Mouse (Mus musculus) intestine, postnatal 0 days (tissue): ENCODE data around the gene Rhpn2. TPM values are rescaled to one million over a fixed set of nuclear protein-coding genes. Genes with fewer than 3 reads are reported as not detected.

Experiments
- ATAC-seq: fragments of 200-750 bp; cut with Nextera tagmentation; 2 replicates; pipeline ENCODE4 v1.8.0; 2017; ENCODE audit warnings: mild to moderate bottlenecking, moderate TSS enrichment, moderate library complexity
- H3K27ac ChIP-seq: fragments of 300-500 bp; sonication (generic); 2 replicates; pipeline ENCODE4 v1.5.1; 2014; ENCODE audit warnings: mild to moderate bottlenecking, low read depth, low read length, moderate library complexity
- H3K27me3 ChIP-seq: fragments of 300-500 bp; sonication (generic); replicated peaks from 2 replicates; pipeline ENCODE4 v1.6.1; 2014; ENCODE audit warnings: low read length, mixed read lengths; ENCODE audit not compliant: control insufficient read depth, insufficient read depth
- H3K36me3 ChIP-seq: fragments of 300-500 bp; sonication (generic); 2 replicates; pipeline ENCODE4 v1.6.1; 2014; ENCODE audit warnings: mild to moderate bottlenecking, moderate library complexity; ENCODE audit not compliant: control insufficient read depth, insufficient read depth
- H3K4me1 ChIP-seq: fragments of 300-500 bp; sonication (generic); replicated peaks from 2 replicates; pipeline ENCODE4 v1.6.1; 2014; ENCODE audit warnings: antibody characterized with exemption, low read length, mixed read lengths; ENCODE audit not compliant: control insufficient read depth, insufficient read depth
- H3K4me2 ChIP-seq: fragments of 300-500 bp; sonication (generic); replicated peaks from 2 replicates; pipeline ENCODE4 v1.6.1; 2014; ENCODE audit warnings: low read depth, mild to moderate bottlenecking, moderate library complexity
- H3K4me3 ChIP-seq: fragments of 300-500 bp; sonication (generic); 2 replicates; pipeline ENCODE4 v1.5.1; 2014; ENCODE audit warnings: low read depth, low read length
- H3K9ac ChIP-seq: fragments of 300-500 bp; sonication (generic); 2 replicates; pipeline ENCODE4 v1.6.1; 2014; ENCODE audit warnings: mild to moderate bottlenecking, low read depth, low read length
- H3K9me3 ChIP-seq: fragments of 300-500 bp; sonication (generic); 2 replicates; pipeline ENCODE4 v1.6.1; 2016; ENCODE audit warnings: mixed run types; ENCODE audit not compliant: control insufficient read depth
- CTCF ChIP-seq: sonication (generic); IDR thresholded peaks from 2 replicates; pipeline ENCODE4 v1.5.1; 2016; ENCODE audit warnings: low read depth, mild to moderate bottlenecking, control low read depth, antibody characterized with exemption, moderate library complexity
- WGBS: fragments of 180-500 bp; shearing (Covaris S2); extraction: QIAGEN DNeasy Blood & Tissue Kit; methylation state at CpG from one replicate; pipeline ENCODE4 v1.1.7; 2014; 5-methylcytosine and 5-hydroxymethylcytosine counted together
- polyA plus RNA-seq: library from polyadenylated mRNA; unstranded; fragments of >200 nt; fragmentation: Nextera tagmentation; extraction: Ambion mirVana; gene quantifications from 2 replicates; pipeline ENCODE4 v1.2.1, GENCODE M21; 2015

Gene Rhpn2
- 63.3 and 75.0 TPM in 2 replicates for polyA plus RNA-seq

DNA sequence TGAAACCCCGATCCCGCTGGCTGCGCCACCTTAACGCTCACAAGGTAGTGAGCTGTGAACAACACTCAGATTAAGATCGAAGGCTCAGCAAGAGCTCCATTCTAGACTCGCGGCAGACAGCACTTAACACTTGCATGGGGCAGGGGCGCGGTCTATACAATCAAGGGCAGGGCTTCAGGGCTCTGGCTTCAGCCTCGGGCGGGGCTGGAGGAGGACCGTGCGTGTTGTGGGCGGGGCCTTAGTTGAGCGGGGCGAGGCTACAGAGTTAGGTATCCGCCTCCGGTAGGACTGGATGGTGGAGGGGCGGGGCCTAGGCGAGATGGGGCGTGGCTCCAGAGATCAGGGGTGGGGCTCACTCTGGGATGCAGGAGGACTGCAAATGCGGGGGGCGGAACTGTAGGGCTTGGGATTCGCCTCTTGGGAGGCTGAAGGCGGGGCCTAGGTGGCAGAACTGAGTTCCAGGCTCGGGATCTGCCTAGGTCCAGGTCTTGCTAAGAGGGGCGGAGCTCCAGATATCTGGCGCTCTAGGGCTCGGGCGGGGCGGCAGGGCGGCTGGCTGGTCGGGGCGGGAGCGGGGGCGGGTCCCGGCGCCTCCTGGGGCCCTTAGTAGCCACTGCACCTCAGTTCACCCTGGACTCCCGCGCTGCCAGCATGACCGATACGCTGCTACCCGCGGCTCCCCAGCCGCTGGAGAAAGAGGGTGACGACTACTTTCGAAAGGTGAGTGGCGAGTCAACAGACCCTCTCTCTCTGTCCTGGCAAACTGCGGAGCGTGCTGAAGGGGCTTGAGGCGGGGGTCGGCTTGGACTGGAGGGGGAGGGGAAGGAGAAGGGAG is at the start of gene Rhpn2:
TSS of gene Rhpn2 (plus strand) at position 479 of the 835 bp plus-strand sequence.
- TF ChIP-seq CTCF: 0 out of 2 replicates have a peak, but pooled peaks have one; percentile 22
- H3K9me3 ChIP-seq: no peaks in the 10 kb centered on the region
- peak within 1 kb of the TSS; percentile 91 for H3K9ac ChIP-seq
- 0 out of 2 replicates have a peak, but pooled peaks cover 5% of the 10 kb centered on the region for H3K4me1 ChIP-seq
- peak within 1 kb of the TSS; percentile 93 for H3K4me3 ChIP-seq
- peak; percentile 92 for ATAC-seq
- H3K4me2 ChIP-seq: peak within 1 kb of the TSS; percentile 82
- peak within 1 kb of the TSS; percentile 95 for H3K27ac ChIP-seq
- under 1% methylated on average over 49 of the region's 52 CpGs for WGBS
- H3K27me3 ChIP-seq: no peaks in the 10 kb centered on the region
- no peaks in the 10 kb centered on the region for H3K36me3 ChIP-seq

DNA sequence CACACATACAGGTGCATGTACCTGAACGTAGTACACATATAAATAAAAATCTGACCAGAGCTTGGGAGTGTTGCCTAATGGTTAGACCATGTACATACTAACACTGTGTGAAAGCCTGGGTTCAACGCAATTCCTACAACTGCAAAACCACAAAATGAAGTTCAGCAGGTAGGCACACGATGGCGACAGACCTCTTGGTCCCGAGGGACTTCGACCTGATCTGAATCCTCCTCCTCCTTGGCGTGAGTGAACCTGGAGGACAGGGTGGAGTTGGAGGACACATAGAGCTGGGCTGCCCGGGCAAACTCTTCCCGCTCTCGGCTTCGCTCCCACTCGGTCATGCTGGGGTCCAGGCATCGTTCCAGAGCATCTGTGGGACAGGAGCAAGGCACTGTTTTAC is 40.5 kb upstream of the Rhpn2 start:
- Histone ChIP-seq H3K27ac (no peak overlapping the region), H3K36me3 (peaks cover 73% of the 10 kb centered on the region), H3K4me2 (no peak overlapping the region), H3K9ac (no peak overlapping the region), H3K4me3 (no peak overlapping the region), H3K27me3 (no peaks in the 10 kb centered on the region), H3K4me1 (no peaks in the 10 kb centered on the region), H3K9me3 (no peaks in the 10 kb centered on the region)
- peak; percentile 25; the same call in 1 of the 2 replicates for ATAC-seq
- TF ChIP-seq CTCF: peak; percentile 59
- WGBS: 87% methylated on average over 13 of the region's 13 CpGs

DNA sequence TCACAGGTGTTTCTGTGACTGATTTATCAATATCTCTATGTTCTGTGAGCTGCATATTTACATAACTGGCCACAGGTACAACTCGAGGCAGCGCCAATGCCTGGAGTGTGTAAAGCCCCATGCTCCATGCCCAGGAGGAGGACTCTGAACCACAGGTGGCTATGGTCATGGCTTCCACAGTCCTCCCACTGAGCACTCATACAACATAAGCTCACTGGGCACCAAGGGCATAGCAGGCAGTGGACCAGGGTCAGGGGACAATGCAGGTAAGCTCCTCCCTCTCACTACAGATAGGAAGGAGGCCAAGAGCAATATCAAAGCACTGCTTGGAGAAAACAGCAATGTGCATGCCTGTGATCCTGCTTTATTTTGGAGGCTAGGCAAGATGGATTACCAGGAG is 38.3 kb upstream of the Rhpn2 start:
- H3K9me3 ChIP-seq: no peaks in the 10 kb centered on the region
- peaks cover 68% of the 10 kb centered on the region for H3K36me3 ChIP-seq
- no peaks in the 10 kb centered on the region for H3K27me3 ChIP-seq
- no peak overlapping the region for H3K9ac ChIP-seq
- no peak for TF ChIP-seq CTCF
- no peaks in the 10 kb centered on the region for H3K4me1 ChIP-seq
- ATAC-seq: no peak
- H3K4me3 ChIP-seq: no peak overlapping the region
- no peak overlapping the region for H3K4me2 ChIP-seq
- WGBS: 88% methylated on average over 2 of the region's 2 CpGs
- no peak overlapping the region for H3K27ac ChIP-seq

DNA sequence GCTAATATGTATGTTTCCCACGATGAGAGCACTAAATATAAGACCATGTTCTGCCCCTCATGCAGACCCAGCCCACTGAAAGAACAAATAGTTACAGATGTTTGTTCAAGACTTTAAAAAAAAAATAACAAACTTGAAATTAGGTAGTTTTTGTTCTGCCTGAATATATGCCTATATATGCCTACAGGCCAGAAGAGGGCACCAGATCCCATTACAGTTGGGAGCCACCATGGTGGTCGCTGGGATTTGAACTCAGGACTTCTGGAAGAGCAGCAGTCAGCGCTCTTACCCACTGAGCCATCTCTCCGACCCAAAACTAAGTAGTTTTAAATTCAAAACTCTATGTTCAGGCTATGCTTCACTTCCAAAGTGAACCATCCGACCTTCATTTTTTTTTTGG is 36.1 kb upstream of the Rhpn2 start:
- TF ChIP-seq CTCF: peak; percentile 60
- H3K4me1 ChIP-seq: no peaks in the 10 kb centered on the region
- 88% methylated on average over 5 of the region's 5 CpGs for WGBS
- no peak overlapping the region for H3K9ac ChIP-seq
- H3K4me3 ChIP-seq: no peak overlapping the region
- ATAC-seq: no peak
- no peaks in the 10 kb centered on the region for H3K27me3 ChIP-seq
- no peak overlapping the region for H3K27ac ChIP-seq
- no peak overlapping the region for H3K4me2 ChIP-seq
- peaks cover 68% of the 10 kb centered on the region for H3K36me3 ChIP-seq
- H3K9me3 ChIP-seq: no peaks in the 10 kb centered on the region

DNA sequence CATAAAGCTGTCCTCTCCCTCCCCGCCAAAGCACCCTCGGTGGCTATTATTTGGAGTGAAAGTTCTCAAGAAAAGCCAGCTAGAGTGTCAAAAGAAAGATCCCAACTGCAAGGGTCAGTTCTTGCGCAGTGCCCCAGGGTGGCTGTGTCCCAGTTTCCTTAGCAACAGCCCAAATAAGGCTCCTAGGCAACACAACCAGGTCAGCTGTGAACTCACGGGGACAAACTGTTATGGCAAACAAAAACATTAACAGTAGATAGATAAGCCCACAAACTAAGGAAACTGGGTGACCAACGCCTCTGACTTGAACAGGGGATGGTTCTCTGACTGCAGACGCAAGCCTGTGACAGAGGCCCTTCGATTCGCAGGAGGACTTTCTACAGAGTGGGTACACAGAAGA is 34.3 kb upstream of the Rhpn2 start:
- Histone ChIP-seq H3K4me3 (no peak overlapping the region), H3K4me2 (no peak overlapping the region), H3K9me3 (no peaks in the 10 kb centered on the region), H3K36me3 (peaks cover 62% of the 10 kb centered on the region), H3K4me1 (no peaks in the 10 kb centered on the region), H3K27ac (no peak overlapping the region), H3K9ac (no peak overlapping the region), H3K27me3 (no peaks in the 10 kb centered on the region)
- no peak for ATAC-seq
- TF ChIP-seq CTCF: no peak
- 64% methylated on average over 8 of the region's 8 CpGs for whole genome bisulfite sequencing

DNA sequence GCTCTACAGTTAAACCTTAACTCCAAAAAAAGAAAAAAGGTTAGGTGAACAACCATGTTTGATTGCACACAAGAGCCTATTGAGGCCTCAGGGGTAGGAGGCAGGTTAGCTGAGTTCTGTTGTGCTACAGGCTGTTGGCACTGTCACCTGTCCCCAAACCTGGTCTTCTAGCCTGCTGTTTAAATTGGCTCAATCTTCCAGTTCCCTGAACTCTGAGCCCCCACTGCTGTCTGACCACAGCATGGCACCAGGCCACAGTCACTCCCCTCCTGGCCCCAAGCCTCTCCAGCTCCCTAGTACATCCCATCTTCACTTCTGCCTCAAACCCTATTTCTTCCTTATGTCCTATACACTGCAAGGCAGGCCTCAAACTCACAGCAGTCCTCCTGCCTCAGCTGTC is 33.2 kb upstream of the Rhpn2 start:
- no peaks in the 10 kb centered on the region for H3K9me3 ChIP-seq
- H3K9ac ChIP-seq: no peak overlapping the region
- H3K4me2 ChIP-seq: no peak overlapping the region
- ATAC-seq: no peak
- no peak overlapping the region for H3K4me3 ChIP-seq
- H3K27ac ChIP-seq: no peak overlapping the region
- no peaks in the 10 kb centered on the region for H3K4me1 ChIP-seq
- TF ChIP-seq CTCF: no peak
- no peaks in the 10 kb centered on the region for H3K27me3 ChIP-seq
- H3K36me3 ChIP-seq: peaks cover 59% of the 10 kb centered on the region
